Mouse (Mus musculus) forebrain, embryonic 13.5 days (tissue): Measurements from ENCODE around the gene Olfr605. TPM values are rescaled to one million over a fixed set of nuclear protein-coding genes. Genes with fewer than 3 reads are reported as not detected.
"Not testable (repeated sequence)": the region's sequence is repeated elsewhere in the genome, so short reads cannot be mapped to it uniquely, and the experiment has no call there.

ENCODE experiments used
- ATAC-seq: fragments of 200-750 bp; cut with Nextera tagmentation; 2 replicates; pipeline ENCODE4 v1.8.0; 2017
- H3K27ac ChIP-seq: fragments of 300-500 bp; sonication (generic); 2 replicates; pipeline ENCODE4 v1.5.1; 2015; ENCODE audit warnings: inconsistent platforms, mild to moderate bottlenecking, moderate library complexity
- H3K27me3 ChIP-seq: fragments of 300-500 bp; sonication (generic); 2 replicates; pipeline ENCODE4 v1.6.1; 2015; ENCODE audit warnings: mild to moderate bottlenecking, inconsistent platforms
- H3K36me3 ChIP-seq: fragments of 300-500 bp; sonication (generic); 2 replicates; pipeline ENCODE4 v1.6.1; 2015; ENCODE audit warnings: mild to moderate bottlenecking, inconsistent platforms; ENCODE audit not compliant: poor library complexity, severe bottlenecking
- H3K4me1 ChIP-seq: fragments of 300-500 bp; sonication (generic); 2 replicates; pipeline ENCODE4 v1.6.1; 2015; ENCODE audit warnings: inconsistent platforms
- H3K4me2 ChIP-seq: fragments of 300-500 bp; sonication (generic); 2 replicates; pipeline ENCODE4 v1.6.1; 2015; ENCODE audit warnings: inconsistent platforms, mild to moderate bottlenecking, moderate library complexity
- H3K4me3 ChIP-seq: fragments of 300-500 bp; sonication (generic); 2 replicates; pipeline ENCODE4 v1.5.1; 2015; ENCODE audit warnings: mild to moderate bottlenecking, inconsistent platforms
- H3K9ac ChIP-seq: fragments of 300-500 bp; sonication (generic); 2 replicates; pipeline ENCODE4 v1.6.1; 2015; ENCODE audit warnings: mild to moderate bottlenecking, inconsistent platforms
- H3K9me3 ChIP-seq: fragments of 300-500 bp; sonication (generic); replicated peaks from 2 replicates; pipeline ENCODE4 v1.6.1; 2016; ENCODE audit warnings: inconsistent platforms
- WGBS: fragments of 180-500 bp; shearing (Covaris S2); methylation state at CpG from one replicate; pipeline ENCODE4 v1.1.7; 2015; 5-methylcytosine and 5-hydroxymethylcytosine counted together
- microRNA-seq: library from miRNA; unstranded; fragments of <30 nt; microRNA quantifications from one replicate; pipeline ENCODE4, GENCODE M21; 2016
- polyA plus RNA-seq: library from polyadenylated mRNA; unstranded; fragments of >200 nt; fragmentation: Nextera tagmentation; extraction: Ambion mirVana; gene quantifications from 2 replicates; pipeline ENCODE4 v1.2.1, GENCODE M21; 2015

Olfr605 gene
- not detected in 2 replicates for polyA plus RNA-seq

DNA sequence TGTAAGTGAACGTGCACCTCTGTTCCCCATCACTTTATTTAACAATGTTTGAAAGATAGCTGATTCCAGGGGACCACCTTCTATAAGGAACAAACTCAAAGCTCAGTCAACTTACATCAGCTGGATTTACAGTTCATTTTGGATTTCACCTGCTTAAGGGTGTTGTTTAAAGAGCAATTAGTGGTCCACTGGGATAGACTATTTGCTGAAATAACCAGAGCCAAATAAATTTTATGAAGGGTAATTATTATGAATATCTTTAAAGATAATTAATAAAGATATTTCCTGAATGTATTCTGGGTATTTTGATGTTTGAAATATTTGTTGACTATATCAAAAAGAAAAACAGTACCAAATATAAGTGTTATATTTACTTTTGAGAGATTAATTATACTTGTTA is at the start of gene Olfr605:
Gene Olfr605, minus strand, starts transcription at position 101 of the 400 bp plus-strand sequence.
- H3K36me3 ChIP-seq, result no peaks in the 10 kb centered on the region
- no peaks in the 10 kb centered on the region for H3K27me3 ChIP-seq
- no peaks in the 10 kb centered on the region for H3K9me3 ChIP-seq
- 85% methylated on average over 1 of the region's 1 CpGs for WGBS
- H3K9ac ChIP-seq, result no peak within 1 kb of the TSS
- H3K4me1 ChIP-seq, result no peaks in the 10 kb centered on the region
- H3K4me3 ChIP-seq, result no peak within 1 kb of the TSS
- no peak within 1 kb of the TSS for H3K27ac ChIP-seq
- no peak for ATAC-seq
- H3K4me2 ChIP-seq, result no peak within 1 kb of the TSS

DNA sequence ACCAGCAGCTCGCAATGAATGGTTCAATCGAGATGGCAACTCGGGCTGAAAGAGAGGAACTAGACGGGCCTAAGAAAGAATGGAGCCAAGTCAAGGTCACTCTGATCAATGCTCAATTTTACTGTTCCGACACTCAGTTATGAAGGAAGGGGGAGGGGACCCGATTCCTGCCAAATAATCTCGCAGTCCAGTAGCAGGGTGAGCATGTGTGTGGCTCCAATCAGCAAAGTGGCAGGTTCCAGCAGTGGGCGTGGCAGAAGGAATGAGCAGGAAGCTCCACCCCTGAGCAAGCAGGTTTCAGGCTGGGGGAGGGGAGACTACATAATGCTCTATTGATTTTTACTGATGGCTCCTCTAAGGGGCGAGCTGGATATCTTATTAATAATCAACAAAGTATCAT is 31.9 kb upstream of the Olfr605 start:
- not testable (repeated sequence) for H3K9ac ChIP-seq, H3K27me3 ChIP-seq, H3K4me2 ChIP-seq, H3K4me3 ChIP-seq, H3K27ac ChIP-seq, H3K9me3 ChIP-seq, H3K4me1 ChIP-seq, ATAC-seq, H3K36me3 ChIP-seq
- 86% methylated on average over 9 of the region's 9 CpGs for WGBS

DNA sequence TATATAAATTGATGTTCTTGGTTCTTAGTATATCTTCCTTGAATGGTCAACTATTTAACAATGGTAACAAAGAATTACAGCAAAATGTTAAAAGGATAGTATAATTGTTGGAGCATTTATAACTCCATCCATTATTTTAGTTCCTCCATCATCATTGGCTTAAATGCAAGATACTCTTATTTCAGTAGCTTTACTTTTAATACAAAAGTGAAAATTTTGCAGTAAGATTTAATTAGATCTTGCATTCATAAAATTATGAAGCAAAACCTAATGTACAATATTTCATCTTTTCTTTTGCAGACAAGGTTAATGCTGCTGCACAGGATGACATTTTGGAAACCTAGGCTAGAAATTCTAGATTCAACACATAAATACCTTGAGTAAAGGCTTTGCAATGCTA is 24.3 kb upstream of the Olfr605 start, which contains the start of gene Olfr608:
Gene Olfr608, plus strand, starts transcription at position 301 of the 400 bp plus-strand sequence.
- no peak within 1 kb of the TSS for H3K4me2 ChIP-seq
- no peaks in the 10 kb centered on the region for H3K36me3 ChIP-seq
- no peak within 1 kb of the TSS for H3K9ac ChIP-seq
- H3K27ac ChIP-seq, result no peak within 1 kb of the TSS
- no peak for ATAC-seq
- no peaks in the 10 kb centered on the region for H3K9me3 ChIP-seq
- no peaks in the 10 kb centered on the region for H3K4me1 ChIP-seq
- H3K27me3 ChIP-seq, result no peaks in the 10 kb centered on the region
- no peak within 1 kb of the TSS for H3K4me3 ChIP-seq

DNA sequence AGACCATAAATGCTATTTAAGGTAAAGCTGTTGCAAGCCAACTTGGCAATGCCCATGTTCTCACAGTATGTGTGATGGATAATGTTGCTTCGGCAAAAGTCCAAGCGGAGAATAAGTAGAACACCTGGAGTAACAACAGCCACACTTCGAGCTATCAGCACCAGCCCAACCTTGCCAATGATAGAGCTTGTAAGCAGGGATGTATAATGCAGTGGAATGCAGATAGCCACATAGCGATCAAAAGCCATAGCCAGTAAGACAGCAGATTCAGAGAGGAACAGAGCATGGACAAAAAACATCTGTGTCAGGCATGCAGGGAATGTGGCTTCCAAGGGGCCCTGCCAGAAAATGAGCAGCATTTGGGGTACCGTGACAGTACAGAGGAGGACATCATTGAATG is 15.4 kb upstream of the Olfr605 start:
- 92% methylated on average over 5 of the region's 5 CpGs for whole genome bisulfite sequencing
- no peak for ATAC-seq
- no peaks in the 10 kb centered on the region for H3K9me3 ChIP-seq

DNA sequence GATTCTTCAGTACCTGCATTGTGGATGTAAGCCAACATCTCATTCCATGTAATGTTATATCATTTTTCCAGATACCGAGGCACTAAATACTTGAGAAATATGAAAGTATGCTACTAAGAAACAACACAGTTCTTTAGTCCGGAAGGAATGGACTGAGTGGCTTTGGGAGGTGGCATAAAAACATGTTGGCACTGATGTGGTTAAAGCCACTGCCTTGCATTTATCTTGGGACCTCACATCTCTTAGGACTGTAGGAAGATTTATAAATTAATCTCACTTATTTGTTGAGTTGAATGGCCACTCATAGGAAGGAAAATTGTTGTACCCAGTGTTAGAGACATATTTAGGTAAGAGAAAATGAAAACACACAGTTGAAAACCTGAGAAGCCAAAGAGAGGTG is 3.5 kb upstream of the Olfr605 start, which contains the start of gene Olfr606:
Gene Olfr606, plus strand, starts transcription at position 301 of the 400 bp plus-strand sequence.
- H3K4me3 ChIP-seq, result no peak within 1 kb of the TSS
- no peaks in the 10 kb centered on the region for H3K27me3 ChIP-seq
- H3K4me1 ChIP-seq, result no peaks in the 10 kb centered on the region
- no peaks in the 10 kb centered on the region for H3K36me3 ChIP-seq
- H3K27ac ChIP-seq, result no peak within 1 kb of the TSS
- H3K4me2 ChIP-seq, result no peak within 1 kb of the TSS
- no peaks in the 10 kb centered on the region for H3K9me3 ChIP-seq
- no peak within 1 kb of the TSS for H3K9ac ChIP-seq
- 94% methylated on average over 2 of the region's 2 CpGs for WGBS
- no peak for ATAC-seq

More for the DNA sequence above, 15.4 kb upstream of the Olfr605 start:
- no peaks in the 10 kb centered on the region for H3K36me3 ChIP-seq
- H3K27me3 ChIP-seq, result no peaks in the 10 kb centered on the region
- H3K4me3 ChIP-seq, result no peak overlapping the region
- no peak overlapping the region for H3K27ac ChIP-seq
- H3K4me2 ChIP-seq, result no peak overlapping the region
- no peaks in the 10 kb centered on the region for H3K4me1 ChIP-seq
- H3K9ac ChIP-seq, result no peak overlapping the region

DNA sequence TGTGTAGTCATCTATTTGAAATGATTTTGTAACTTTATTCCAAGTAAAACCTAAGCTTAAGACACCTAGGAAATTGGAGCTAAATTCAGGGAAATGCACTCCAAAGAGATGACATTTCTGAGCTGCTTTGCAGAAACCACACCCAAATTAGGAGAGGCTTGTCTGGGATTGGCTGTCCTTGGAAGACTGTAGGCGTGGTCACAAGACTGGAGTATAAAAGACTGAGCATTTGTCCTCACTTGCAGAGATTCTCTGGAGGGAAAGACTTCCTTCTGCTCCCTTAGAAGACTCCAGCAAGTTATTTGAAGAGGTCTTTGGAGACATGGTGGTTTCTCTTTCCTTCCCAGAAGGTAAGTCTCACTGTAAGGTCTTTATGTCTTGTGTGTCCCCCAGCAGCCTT is 30.5 kb downstream of the Olfr605 start, which contains the start of gene Usp17lc:
Gene Usp17lc, plus strand, starts transcription at position 301 of the 400 bp plus-strand sequence.
- not testable (repeated sequence) for H3K9me3 ChIP-seq, H3K9ac ChIP-seq, H3K27ac ChIP-seq, H3K27me3 ChIP-seq, ATAC-seq, H3K4me2 ChIP-seq, H3K4me1 ChIP-seq, H3K4me3 ChIP-seq, H3K36me3 ChIP-seq
- 40% methylated on average over 1 of the region's 1 CpGs for WGBS

DNA sequence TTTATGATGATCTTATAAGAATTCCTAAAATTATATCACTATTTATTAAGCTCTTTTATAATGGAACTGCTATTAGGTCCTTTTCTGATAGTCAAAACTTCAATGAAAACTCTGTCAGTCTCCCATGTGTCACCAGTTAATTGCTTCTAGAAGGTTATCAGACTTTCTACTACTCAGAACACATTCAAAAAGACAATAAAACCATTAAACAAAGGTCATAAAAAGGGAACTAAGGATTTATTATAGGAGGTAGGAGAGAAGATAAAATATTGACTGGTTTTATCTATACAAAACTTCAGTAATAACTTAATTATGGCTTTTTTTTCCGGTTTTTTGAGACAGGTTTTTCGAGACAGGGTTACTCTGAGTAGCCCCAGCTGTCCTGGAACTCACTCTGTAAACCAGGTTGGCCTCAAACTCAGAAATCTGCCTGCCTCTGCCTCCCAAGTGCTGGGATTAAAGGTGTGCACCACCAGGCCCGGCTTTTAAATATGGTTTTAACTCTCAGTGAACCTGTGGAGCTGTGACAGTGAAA is 38.7 kb downstream of the Olfr605 start:
- H3K9ac ChIP-seq, H3K4me3 ChIP-seq, H3K9me3 ChIP-seq, H3K36me3 ChIP-seq, ATAC-seq, H3K4me1 ChIP-seq, H3K4me2 ChIP-seq, H3K27me3 ChIP-seq, H3K27ac ChIP-seq: not testable (repeated sequence)
- WGBS, result 73% methylated on average over 3 of the region's 3 CpGs

DNA sequence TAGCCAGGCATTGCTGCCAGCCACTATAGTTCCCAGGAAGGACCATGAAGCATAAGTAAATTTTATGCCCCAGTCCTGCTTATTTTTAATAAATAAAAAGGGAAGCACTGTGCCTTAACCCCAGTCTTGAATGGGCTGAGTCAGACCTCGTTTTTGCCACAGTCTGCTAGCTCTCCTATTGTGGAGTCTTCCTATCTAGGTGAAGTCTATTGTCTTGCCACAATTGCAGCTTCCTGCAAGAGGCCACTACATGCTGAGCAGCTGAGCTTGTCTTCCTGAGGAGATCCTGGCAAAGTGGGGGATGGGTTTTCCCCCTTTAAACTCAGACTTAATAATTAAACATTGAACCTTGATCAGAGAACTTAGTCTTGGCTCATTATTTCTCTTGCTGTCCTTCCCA is 46.3 kb downstream of the Olfr605 start:
- no peaks in the 10 kb centered on the region for H3K9me3 ChIP-seq
- ATAC-seq, result no peak
- 4% methylated on average over 1 of the region's 1 CpGs for WGBS

DNA sequence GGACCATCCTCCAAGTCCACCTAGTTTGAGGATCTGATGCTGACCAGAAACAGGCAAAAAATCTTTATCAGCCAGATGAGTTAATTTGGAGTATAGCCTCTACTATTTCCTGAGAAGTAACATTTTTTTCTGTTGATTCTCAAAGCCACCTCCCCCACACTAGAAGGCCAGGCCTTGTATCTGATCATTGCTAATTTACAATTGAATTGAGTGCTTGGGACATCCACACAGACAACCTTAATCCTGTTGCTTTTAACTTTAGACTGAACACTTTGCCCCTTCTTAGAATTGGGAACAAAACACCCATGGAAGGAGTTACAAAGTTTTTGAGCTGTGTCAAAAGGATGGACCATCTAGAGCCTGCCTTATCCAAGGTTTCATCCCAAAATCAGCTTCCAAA is 47.5 kb downstream of the Olfr605 start:
- Histone ChIP-seq H3K9me3 (no peaks in the 10 kb centered on the region), H3K27me3 (no peaks in the 10 kb centered on the region), H3K27ac (no peak overlapping the region), H3K4me3 (no peak overlapping the region), H3K36me3 (no peaks in the 10 kb centered on the region), H3K9ac (no peak overlapping the region), H3K4me2 (no peak overlapping the region), H3K4me1 (no peaks in the 10 kb centered on the region)
- no peak for ATAC-seq

More for the DNA sequence above, 46.3 kb downstream of the Olfr605 start:
- no peak overlapping the region for H3K27ac ChIP-seq
- no peaks in the 10 kb centered on the region for H3K27me3 ChIP-seq
- H3K4me3 ChIP-seq, result no peak overlapping the region
- no peaks in the 10 kb centered on the region for H3K4me1 ChIP-seq
- H3K4me2 ChIP-seq, result no peak overlapping the region
- no peaks in the 10 kb centered on the region for H3K36me3 ChIP-seq
- no peak overlapping the region for H3K9ac ChIP-seq

Small RNAs within 50 kb of the gene (microRNA-seq; reads per million reads assigned to microRNA genes)
- gene Gm25774, result not detected

Other genes starting within 250 kb of the Olfr605 start
- not detected in 2 replicates for gene Olfr593, start 233.6 kb downstream of the Olfr605 start, polyA plus RNA-seq
- not detected in 2 replicates for gene Olfr594, start 228.4 kb downstream of the Olfr605 start, polyA plus RNA-seq
- gene Usp17ld, start 192.9 kb downstream of the Olfr605 start, polyA plus RNA-seq, result not detected in 2 replicates
- not detected in 2 replicates for gene Olfr596, start 139.8 kb downstream of the Olfr605 start, polyA plus RNA-seq
- gene Olfr597, start 129.1 kb downstream of the Olfr605 start, polyA plus RNA-seq, result not detected in 2 replicates
- not detected in 2 replicates for gene Olfr598, start 121.9 kb downstream of the Olfr605 start, polyA plus RNA-seq
- gene Olfr599, start 109.5 kb downstream of the Olfr605 start, polyA plus RNA-seq, result not detected in 2 replicates
- not detected in 2 replicates for gene Olfr600, start 95.8 kb downstream of the Olfr605 start, polyA plus RNA-seq
- not detected in 2 replicates for gene Olfr601, start 82.8 kb downstream of the Olfr605 start, polyA plus RNA-seq
- not detected in 2 replicates for gene Olfr603, start 59.3 kb downstream of the Olfr605 start, polyA plus RNA-seq
- not detected in 2 replicates for gene Usp17lc, start 30.4 kb downstream of the Olfr605 start, polyA plus RNA-seq
- gene Olfr606, start 3.6 kb upstream of the Olfr605 start, polyA plus RNA-seq, result not detected in 2 replicates
- not detected in 2 replicates for gene Olfr607, start 18.7 kb upstream of the Olfr605 start, polyA plus RNA-seq
- not detected in 2 replicates for gene Olfr608, start 24.4 kb upstream of the Olfr605 start, polyA plus RNA-seq
- gene Olfr609, start 52.6 kb upstream of the Olfr605 start, polyA plus RNA-seq, result not detected in 2 replicates
- not detected in 2 replicates for gene Olfr610, start 66.7 kb upstream of the Olfr605 start, polyA plus RNA-seq
- not detected in 2 replicates for gene Olfr611, start 75.4 kb upstream of the Olfr605 start, polyA plus RNA-seq
- not detected in 2 replicates for gene Olfr612, start 97.3 kb upstream of the Olfr605 start, polyA plus RNA-seq
- not detected in 2 replicates for gene Olfr613, start 102.6 kb upstream of the Olfr605 start, polyA plus RNA-seq
- gene Olfr615, start 110.6 kb upstream of the Olfr605 start, polyA plus RNA-seq, result not detected in 2 replicates
- gene Olfr616, start 123.7 kb upstream of the Olfr605 start, polyA plus RNA-seq, result not detected in 2 replicates
- gene Olfr617, start 127.6 kb upstream of the Olfr605 start, polyA plus RNA-seq, result not detected in 2 replicates
- not detected in 2 replicates for gene Olfr618, start 144.7 kb upstream of the Olfr605 start, polyA plus RNA-seq
- not detected in 2 replicates for gene Olfr619, start 155.1 kb upstream of the Olfr605 start, polyA plus RNA-seq
- not detected in 2 replicates for gene Olfr620, start 167.1 kb upstream of the Olfr605 start, polyA plus RNA-seq
- gene Olfr622, start 197.3 kb upstream of the Olfr605 start, polyA plus RNA-seq, result not detected in 2 replicates
- gene Olfr623, start 218.3 kb upstream of the Olfr605 start, polyA plus RNA-seq, result not detected in 2 replicates
- 0.03 TPM in 1 of 2 replicates, not detected in the other for gene Olfr624, start 225.8 kb upstream of the Olfr605 start, polyA plus RNA-seq
- not detected in 2 replicates for gene Olfr625-ps1, start 237.3 kb upstream of the Olfr605 start, polyA plus RNA-seq